Mouse (Mus musculus): ENCODE measurements around the gene Cemip2. TPM values are rescaled to one million over a fixed set of nuclear protein-coding genes. Genes with fewer than 3 reads are reported as not detected.
"Not testable (repeated sequence)": the region's sequence is repeated elsewhere in the genome, so short reads cannot be mapped to it uniquely, and the experiment has no call there.

Gene Cemip2
- polyA plus RNA-seq, 1 experiment from 2014 or later, result 63.1 TPM

DNA sequence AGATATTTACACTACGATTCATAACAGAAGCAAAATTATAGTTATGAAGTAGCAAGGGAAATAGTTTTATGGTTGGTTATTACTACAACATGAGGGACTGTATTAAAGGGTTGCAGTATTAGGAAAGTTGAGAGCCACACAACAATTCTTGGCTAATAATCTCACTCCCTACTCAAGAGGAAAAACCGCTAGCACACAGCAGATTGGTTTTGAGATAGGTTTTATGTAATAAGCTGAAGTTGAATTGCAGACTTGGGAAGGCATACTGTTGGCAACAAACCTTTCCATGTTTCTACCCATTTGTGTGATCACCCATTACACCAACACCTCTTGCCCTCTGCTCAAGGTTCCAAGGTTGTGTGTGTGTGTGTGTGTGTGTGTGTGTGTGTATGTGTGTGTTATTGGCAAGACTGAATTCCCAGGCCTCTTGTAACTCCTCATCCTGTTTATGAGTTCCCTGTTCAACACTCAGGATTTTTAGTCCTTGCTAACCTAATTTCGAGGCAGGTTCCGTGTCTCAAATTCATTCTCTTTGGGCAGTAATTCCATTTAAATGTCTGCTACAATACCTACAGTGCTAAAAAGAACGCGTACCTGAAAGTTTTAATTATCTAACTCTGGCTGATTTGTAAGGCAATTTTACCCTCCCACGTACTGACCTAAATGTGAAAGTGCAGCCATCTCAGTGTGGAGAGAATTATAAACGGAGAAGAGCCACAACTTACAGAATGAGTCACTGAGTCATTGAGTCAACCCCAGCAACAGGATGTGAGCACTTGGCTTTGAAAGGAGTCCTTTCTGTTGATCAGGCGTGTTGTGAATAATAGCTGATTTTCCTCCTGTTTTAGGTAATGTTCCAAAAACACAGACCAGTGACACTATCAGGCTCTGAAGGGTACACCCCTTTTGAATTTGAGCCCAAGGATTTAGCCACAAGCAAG lies 85.1 kb downstream of the Cemip2 start:
- Histone ChIP-seq H3K4me3 (no peak overlapping the region), H3K4me1 (peaks cover 25% of the 10 kb centered on the region; the same call in 1 of the 2 replicates), H3K27me3 (ENCODE audit: insufficient read depth, poor library complexity, severe bottlenecking) (no peaks in the 10 kb centered on the region), H3K27ac (no peak overlapping the region), H3K9me3 (no peaks in the 10 kb centered on the region), H3K36me3 (peaks cover 3% of the 10 kb centered on the region; the same call in 1 of the 2 replicates)
- no peak for DNase-seq (ENCODE audit: low spot score)
- WGBS, result 85% methylated on average over 9 of the region's 9 CpGs

DNA sequence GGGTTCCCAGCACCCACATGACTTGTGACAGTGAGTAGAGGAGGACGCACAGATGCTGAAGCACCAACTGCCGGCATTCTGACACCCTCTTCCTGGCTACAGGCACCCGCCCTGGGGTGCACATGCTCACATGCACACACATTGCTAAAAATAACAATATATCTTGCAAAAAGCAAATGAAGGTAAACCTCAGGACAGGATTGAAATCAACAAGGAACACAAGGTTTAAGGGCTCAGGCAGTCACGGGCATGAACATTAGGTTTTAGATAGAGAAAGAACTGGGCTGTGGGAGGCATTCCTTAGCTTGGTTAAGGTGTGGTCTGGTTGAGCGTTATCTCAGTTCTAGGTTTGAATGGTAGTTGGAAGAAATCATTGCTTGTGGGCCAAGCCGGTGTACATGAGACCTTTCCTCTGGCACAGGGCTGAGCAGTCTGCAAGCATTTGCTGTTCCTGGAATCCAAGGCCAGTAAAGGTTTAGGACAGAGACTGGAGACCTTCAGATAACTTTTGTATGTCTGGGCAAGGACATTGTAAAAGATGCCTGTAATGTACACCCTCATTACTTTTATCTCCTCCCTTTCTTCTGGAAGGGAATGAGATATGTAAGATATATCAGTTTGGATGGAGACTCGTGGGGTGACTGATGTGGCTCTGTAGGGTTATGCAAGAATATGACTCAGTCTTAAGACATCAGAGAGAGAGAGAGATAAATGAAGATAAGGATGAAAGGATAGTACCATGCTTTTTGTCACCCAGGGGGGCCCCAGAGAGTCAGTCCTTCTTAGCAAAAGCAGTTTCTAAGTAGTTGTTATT lies 87.3 kb downstream of the Cemip2 start:
- no peaks in the 10 kb centered on the region for H3K27me3 ChIP-seq (ENCODE audit: insufficient read depth, poor library complexity, severe bottlenecking)
- 60% methylated on average over 7 of the region's 7 CpGs for WGBS
- H3K4me1 ChIP-seq, result peaks cover 20% of the 10 kb centered on the region; the same call in 1 of the 2 replicates
- no peak overlapping the region for H3K4me3 ChIP-seq
- no peaks in the 10 kb centered on the region for H3K36me3 ChIP-seq
- no peaks in the 10 kb centered on the region for H3K9me3 ChIP-seq
- peak overlapping the region; percentile 38; the same call in 1 of the 2 replicates for H3K27ac ChIP-seq
- no peak for DNase-seq (ENCODE audit: low spot score)

GRCm38 (mm10) chr19:21866094-21866493 lies 88.0 kb downstream of the Cemip2 start:
- no peaks in the 10 kb centered on the region for H3K36me3 ChIP-seq
- peaks cover 20% of the 10 kb centered on the region; the same call in 1 of the 2 replicates for H3K4me1 ChIP-seq
- no peaks in the 10 kb centered on the region for H3K9me3 ChIP-seq
- peak overlapping the region; percentile 3; the same call in 1 of the 2 replicates for H3K27ac ChIP-seq
- H3K27me3 ChIP-seq (ENCODE audit: insufficient read depth, poor library complexity, severe bottlenecking), result no peaks in the 10 kb centered on the region
- no peak for DNase-seq (ENCODE audit: low spot score)
- H3K4me3 ChIP-seq, result no peak overlapping the region

GRCm38 (mm10) chr19:21866756-21867155 lies 88.6 kb downstream of the Cemip2 start:
- H3K27me3 ChIP-seq (ENCODE audit: insufficient read depth, poor library complexity, severe bottlenecking); H3K4me3 ChIP-seq; H3K27ac ChIP-seq; H3K36me3 ChIP-seq; DNase-seq (ENCODE audit: low spot score); H3K9me3 ChIP-seq: not testable (repeated sequence)
- peaks cover 20% of the 10 kb centered on the region; the same call in 1 of the 2 replicates for H3K4me1 ChIP-seq
- 88% methylated on average over 4 of the region's 4 CpGs for WGBS

- WGBS, result 81% methylated on average over 2 of the region's 2 CpGs
- H3K27ac ChIP-seq, result no peak overlapping the region
- DNase-seq (ENCODE audit: low spot score), result no peak
- H3K4me1 ChIP-seq, result peaks cover 20% of the 10 kb centered on the region; the same call in 1 of the 2 replicates
- no peaks in the 10 kb centered on the region for H3K9me3 ChIP-seq
- H3K27me3 ChIP-seq (ENCODE audit: insufficient read depth, poor library complexity, severe bottlenecking), result no peaks in the 10 kb centered on the region
- no peak overlapping the region for H3K4me3 ChIP-seq
- H3K36me3 ChIP-seq, result no peaks in the 10 kb centered on the region
Measured at GRCm38 (mm10) chr19:21868471-21868870, 90.3 kb downstream of the Cemip2 start.

- Histone ChIP-seq H3K4me3 (peak overlapping the region; percentile 12; the same call in 1 of the 2 replicates), H3K27ac (peak overlapping the region; percentile 85)
- peak; percentile 90 for DNase-seq (ENCODE audit: low spot score)
Measured at GRCm38 (mm10) chr19:21882110-21882940, 104.2 kb downstream of the Cemip2 start.

GRCm38 (mm10) chr19:21883053-21883452 lies 104.9 kb downstream of the Cemip2 start:
- H3K27ac ChIP-seq, result peak overlapping the region; percentile 85
- no peak overlapping the region for H3K4me3 ChIP-seq
- H3K4me1 ChIP-seq, result peaks cover 28% of the 10 kb centered on the region
- DNase-seq (ENCODE audit: low spot score), result no peak
- no peaks in the 10 kb centered on the region for H3K27me3 ChIP-seq (ENCODE audit: insufficient read depth, poor library complexity, severe bottlenecking)
- WGBS, result 59% methylated on average over 3 of the region's 3 CpGs
- no peaks in the 10 kb centered on the region for H3K36me3 ChIP-seq
- H3K9me3 ChIP-seq, result no peaks in the 10 kb centered on the region

More at GRCm38 (mm10) chr19:21882110-21882940, 104.2 kb downstream of the Cemip2 start:
- Histone ChIP-seq H3K4me1 (peaks cover 28% of the 10 kb centered on the region), H3K36me3 (no peaks in the 10 kb centered on the region), H3K9me3 (no peaks in the 10 kb centered on the region), H3K27me3 (ENCODE audit: insufficient read depth, poor library complexity, severe bottlenecking) (no peaks in the 10 kb centered on the region)
- 10% methylated on average over 8 of the region's 8 CpGs for WGBS

DNA sequence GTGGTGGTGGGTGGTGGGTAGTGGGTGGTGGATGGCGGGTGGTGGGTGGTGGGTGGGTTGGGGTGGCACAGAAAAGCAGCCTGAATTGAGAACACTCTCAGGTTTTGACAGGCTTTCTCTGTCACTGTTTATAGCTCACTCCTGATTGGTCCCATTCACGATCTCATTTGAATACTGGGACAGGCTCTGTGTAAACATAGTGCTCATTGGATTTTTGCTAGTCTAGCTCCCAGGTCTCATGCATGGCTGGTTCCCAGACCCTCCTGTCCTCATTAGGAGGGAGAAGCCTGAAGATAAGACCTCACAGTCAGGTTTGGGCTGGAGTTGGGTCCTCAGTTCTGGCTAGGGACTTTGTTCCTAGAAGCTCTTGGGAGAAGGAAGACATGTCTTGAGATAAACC lies 105.8 kb downstream of the Cemip2 start:
- DNase-seq (ENCODE audit: low spot score), result no peak
- Histone ChIP-seq H3K4me3 (no peak overlapping the region), H3K9me3 (no peaks in the 10 kb centered on the region), H3K4me1 (peaks cover 28% of the 10 kb centered on the region), H3K36me3 (no peaks in the 10 kb centered on the region), H3K27me3 (ENCODE audit: insufficient read depth, poor library complexity, severe bottlenecking) (no peaks in the 10 kb centered on the region), H3K27ac (peak overlapping the region; percentile 49)
- WGBS, result 77% methylated on average over 2 of the region's 2 CpGs

GRCm38 (mm10) chr19:21884385-21884784 lies 106.2 kb downstream of the Cemip2 start:
- no peaks in the 10 kb centered on the region for H3K27me3 ChIP-seq (ENCODE audit: insufficient read depth, poor library complexity, severe bottlenecking)
- H3K36me3 ChIP-seq, result no peaks in the 10 kb centered on the region
- no peaks in the 10 kb centered on the region for H3K9me3 ChIP-seq
- peak overlapping the region; percentile 49 for H3K27ac ChIP-seq
- no peak for DNase-seq (ENCODE audit: low spot score)
- peaks cover 28% of the 10 kb centered on the region for H3K4me1 ChIP-seq
- WGBS, result 65% methylated on average over 4 of the region's 4 CpGs
- H3K4me3 ChIP-seq, result no peak overlapping the region

DNA sequence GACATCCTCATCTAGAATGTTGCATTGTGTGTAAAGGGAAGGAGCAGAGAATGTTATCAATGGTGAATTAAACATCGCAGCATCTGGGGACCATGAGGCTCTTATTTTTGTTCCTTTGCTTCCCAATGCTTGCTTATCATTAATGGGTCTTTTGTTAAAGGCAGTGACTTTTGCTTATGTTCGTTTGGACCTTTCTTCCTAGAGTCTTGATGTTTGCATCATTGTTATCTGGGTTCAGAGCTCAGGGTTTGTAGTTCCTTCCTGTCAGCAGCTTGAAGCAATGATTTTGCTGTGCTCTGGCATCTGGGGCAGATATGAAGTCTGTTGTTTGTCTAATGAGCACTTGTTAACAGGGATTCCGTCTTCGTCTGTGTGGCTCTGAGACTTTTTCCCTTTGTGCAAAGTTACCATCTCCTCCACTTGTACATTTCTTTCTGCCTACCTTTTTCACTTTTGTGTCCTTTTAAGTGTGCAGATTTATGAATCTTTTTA lies 108.1 kb downstream of the Cemip2 start:
- DNase-seq (ENCODE audit: low spot score), result no peak
- H3K4me3 ChIP-seq, result no peak overlapping the region
- H3K9me3 ChIP-seq, result no peaks in the 10 kb centered on the region
- peaks cover 38% of the 10 kb centered on the region for H3K4me1 ChIP-seq
- no peaks in the 10 kb centered on the region for H3K27me3 ChIP-seq (ENCODE audit: insufficient read depth, poor library complexity, severe bottlenecking)
- H3K36me3 ChIP-seq, result no peaks in the 10 kb centered on the region
- 32% methylated on average over 4 of the region's 4 CpGs for WGBS
- H3K27ac ChIP-seq, result peak overlapping the region; percentile 36; the same call in 1 of the 2 replicates

- DNase-seq (ENCODE audit: low spot score), result peak; percentile 76
- Histone ChIP-seq H3K27me3 (ENCODE audit: insufficient read depth, poor library complexity, severe bottlenecking) (no peaks in the 10 kb centered on the region), H3K36me3 (no peaks in the 10 kb centered on the region), H3K9me3 (no peaks in the 10 kb centered on the region), H3K4me3 (no peak overlapping the region), H3K4me1 (peaks cover 21% of the 10 kb centered on the region), H3K27ac (no peak overlapping the region; the same call in 1 of the 2 replicates)
- 8% methylated on average over 2 of the region's 2 CpGs for WGBS
Measured at GRCm38 (mm10) chr19:21890699-21891098, 112.6 kb downstream of the Cemip2 start.

DNA sequence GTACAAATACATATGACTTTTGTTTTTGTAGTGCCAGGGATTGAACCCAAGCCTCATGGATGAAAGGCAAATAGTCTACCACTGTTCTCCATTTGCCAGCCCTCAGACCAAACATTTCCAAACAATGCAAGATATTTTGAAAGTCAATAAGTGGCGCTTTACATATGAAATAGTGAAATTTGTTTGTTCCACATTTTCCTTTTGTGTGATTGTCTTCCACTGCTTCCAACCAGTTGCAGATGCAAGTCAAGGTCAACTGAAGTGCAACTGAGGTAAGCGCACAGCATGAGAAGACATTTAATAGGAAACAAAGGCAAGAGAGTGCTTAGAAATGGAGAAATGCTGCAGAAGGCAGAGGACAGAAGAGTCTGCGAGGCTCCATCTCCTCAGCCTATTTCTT lies 116.7 kb downstream of the Cemip2 start:
- no peak for DNase-seq (ENCODE audit: low spot score)
- Histone ChIP-seq H3K36me3 (no peaks in the 10 kb centered on the region), H3K27me3 (ENCODE audit: insufficient read depth, poor library complexity, severe bottlenecking) (no peaks in the 10 kb centered on the region), H3K4me1 (peaks cover 12% of the 10 kb centered on the region), H3K27ac (no peak overlapping the region), H3K4me3 (no peak overlapping the region), H3K9me3 (no peaks in the 10 kb centered on the region)
- WGBS, result 95% methylated on average over 3 of the region's 3 CpGs

Measured in heart, embryonic 10.5 days (tissue).